Mouse (Mus musculus): ENCODE measurements at regions not wholly inside any gene's neighbourhood (a gene's known extent, or its start where the extent isn't known, plus 50 kb on each side); places are given as distances from the start of the nearest gene placed in this dataset.

DNA sequence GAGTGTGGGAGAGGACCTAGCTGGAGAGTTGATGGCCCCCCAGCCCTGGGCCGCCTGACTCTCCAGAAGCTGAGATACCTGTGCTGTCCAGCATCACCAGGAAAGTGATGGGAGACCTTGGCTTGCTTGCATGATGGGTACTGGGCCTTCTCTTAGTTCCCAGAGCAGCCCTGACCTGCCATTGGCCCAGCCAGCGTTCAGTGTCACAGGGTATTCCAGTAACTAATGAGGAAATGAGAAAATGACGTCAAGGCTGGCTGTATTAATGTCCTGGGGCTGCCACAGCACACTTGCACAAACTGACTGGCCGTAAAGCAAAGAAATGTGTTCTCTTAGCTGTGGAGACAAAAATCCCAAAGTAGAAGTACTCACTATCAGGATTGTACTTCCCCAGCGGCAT, 307.5 kb downstream of the Tbc1d1 start:
- Histone ChIP-seq H3K79me2 (ENCODE audit: control insufficient read depth, insufficient read depth) (no peaks in the 10 kb centered on the region), H3K27me3 (ENCODE audit: control insufficient read depth, insufficient read depth, insufficient read length) (no peaks in the 10 kb centered on the region), H3K79me3 (ENCODE audit: low read depth) (no peaks in the 10 kb centered on the region), H3K36me3 (ENCODE audit: control insufficient read depth, insufficient read depth) (no peaks in the 10 kb centered on the region), H3ac (ENCODE audit: control insufficient read depth, insufficient read length, low read depth) (no peak overlapping the region), H3K4me3 (ENCODE audit: insufficient read depth, poor library complexity, severe bottlenecking) (no peak overlapping the region)
- TF ChIP-seq MYOD1 (IDR thresholded peaks at IDR 0.05; ENCODE audit: control insufficient read depth, insufficient read length, low read depth) (no peak), USF1 (IDR thresholded peaks at IDR 0.05; ENCODE audit: low read depth) (no peak), CTCF (IDR thresholded peaks at IDR 0.05; ENCODE audit: control insufficient read depth, insufficient read depth, insufficient read length) (no peak), CEBPB (IDR thresholded peaks at IDR 0.05; ENCODE audit: low read depth) (no peak), MYOG (IDR thresholded peaks at IDR 0.05; ENCODE audit: control insufficient read depth, extremely low read depth, insufficient read length) (no peak)

DNA sequence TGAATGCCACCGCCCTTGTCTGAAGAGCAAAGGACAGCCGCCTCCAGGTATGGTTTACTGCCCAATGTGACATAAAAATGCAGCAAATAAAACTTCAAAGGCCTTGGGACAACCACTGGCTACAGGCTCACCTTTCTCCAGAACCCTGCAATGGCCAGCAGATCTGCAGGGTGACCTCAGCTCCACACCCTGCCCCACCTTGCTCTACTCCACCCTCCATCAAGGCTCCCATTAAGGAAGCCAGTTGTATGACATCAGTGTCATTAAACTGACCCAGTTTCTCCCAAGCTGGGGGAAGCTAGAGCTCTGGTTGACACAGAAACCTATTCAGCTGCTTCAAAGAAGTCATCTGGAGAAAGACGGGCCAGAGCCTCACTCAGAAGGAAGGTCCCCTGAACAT, 310.2 kb downstream of the Tbc1d1 start:
- Histone ChIP-seq H3K79me3 (ENCODE audit: low read depth) (no peaks in the 10 kb centered on the region), H3K36me3 (ENCODE audit: control insufficient read depth, insufficient read depth) (no peaks in the 10 kb centered on the region), H3ac (ENCODE audit: control insufficient read depth, insufficient read length, low read depth) (no peak overlapping the region), H3K4me3 (ENCODE audit: insufficient read depth, poor library complexity, severe bottlenecking) (no peak overlapping the region), H3K79me2 (ENCODE audit: control insufficient read depth, insufficient read depth) (no peaks in the 10 kb centered on the region), H3K27me3 (ENCODE audit: control insufficient read depth, insufficient read depth, insufficient read length) (no peaks in the 10 kb centered on the region)
- TF ChIP-seq FOSL1 (IDR thresholded peaks at IDR 0.05; ENCODE audit: insufficient read depth, low read length, poor library complexity, severe bottlenecking) (no peak), MAX (IDR thresholded peaks at IDR 0.05) (no peak), MYOD1 (IDR thresholded peaks at IDR 0.05; ENCODE audit: control insufficient read depth, insufficient read length, low read depth) (no peak), CEBPB (IDR thresholded peaks at IDR 0.05; ENCODE audit: low read depth) (no peak), CTCF (IDR thresholded peaks at IDR 0.05; ENCODE audit: control insufficient read depth, insufficient read depth, insufficient read length) (no peak), MYOG (IDR thresholded peaks at IDR 0.05; ENCODE audit: control insufficient read depth, extremely low read depth, insufficient read length) (no peak), USF1 (IDR thresholded peaks at IDR 0.05; ENCODE audit: low read depth) (no peak)

DNA sequence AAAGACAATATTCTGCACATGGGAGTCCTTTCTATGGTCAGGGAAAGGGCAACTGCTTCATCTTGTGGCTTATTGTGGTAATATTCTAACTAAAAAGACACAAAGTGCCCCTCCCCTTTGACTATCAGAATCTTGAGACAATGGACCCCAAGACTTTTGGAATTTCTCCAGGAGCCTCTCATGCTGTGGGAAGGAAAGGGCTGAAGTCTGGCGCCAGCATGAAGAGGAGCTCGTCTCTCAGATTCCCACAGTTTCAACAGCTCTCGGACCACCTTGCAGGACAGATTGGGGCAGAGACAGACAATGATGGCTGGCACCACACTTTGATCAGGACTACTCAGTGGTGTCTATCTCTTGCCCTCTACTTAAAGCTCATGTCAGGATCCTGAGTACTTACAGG, 311.8 kb downstream of the Tbc1d1 start:
- Histone ChIP-seq H3ac (ENCODE audit: control insufficient read depth, insufficient read length, low read depth) (no peak overlapping the region), H3K27me3 (ENCODE audit: control insufficient read depth, insufficient read depth, insufficient read length) (no peaks in the 10 kb centered on the region), H3K79me2 (ENCODE audit: control insufficient read depth, insufficient read depth) (no peaks in the 10 kb centered on the region), H3K79me3 (ENCODE audit: low read depth) (no peaks in the 10 kb centered on the region), H3K4me3 (ENCODE audit: insufficient read depth, poor library complexity, severe bottlenecking) (no peak overlapping the region), H3K36me3 (ENCODE audit: control insufficient read depth, insufficient read depth) (no peaks in the 10 kb centered on the region)
- no peak for TF ChIP-seq CTCF (IDR thresholded peaks at IDR 0.05; ENCODE audit: control insufficient read depth, insufficient read depth, insufficient read length)
- no peak for TF ChIP-seq MAX (IDR thresholded peaks at IDR 0.05)
- TF ChIP-seq MYOG (IDR thresholded peaks at IDR 0.05; ENCODE audit: control insufficient read depth, extremely low read depth, insufficient read length): no peak
- TF ChIP-seq FOSL1 (IDR thresholded peaks at IDR 0.05; ENCODE audit: insufficient read depth, low read length, poor library complexity, severe bottlenecking): no peak
- no peak for TF ChIP-seq USF1 (IDR thresholded peaks at IDR 0.05; ENCODE audit: low read depth)
- TF ChIP-seq MYOD1 (IDR thresholded peaks at IDR 0.05; ENCODE audit: control insufficient read depth, insufficient read length, low read depth): no peak
- no peak for TF ChIP-seq CEBPB (IDR thresholded peaks at IDR 0.05; ENCODE audit: low read depth)

DNA sequence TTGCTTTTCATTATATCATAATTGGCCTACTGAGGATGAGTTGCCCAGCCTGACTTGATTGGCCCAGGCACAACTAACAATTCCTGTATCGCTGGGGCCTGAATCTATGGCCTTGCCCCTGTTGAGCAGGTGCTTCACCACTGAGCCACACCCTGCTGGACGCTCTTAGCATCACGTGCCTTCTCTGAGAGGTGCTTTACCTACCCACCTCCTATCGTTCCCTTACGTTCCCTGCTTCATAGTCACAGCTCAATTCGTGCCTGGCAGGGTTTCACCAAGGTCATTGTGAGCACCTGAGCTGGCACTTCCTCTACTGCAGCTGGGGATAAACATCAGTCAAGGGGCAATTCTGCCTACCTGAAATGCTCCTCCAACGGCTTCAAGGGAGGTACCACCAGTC, 312.2 kb downstream of the Tbc1d1 start:
- Histone ChIP-seq H3K4me3 (ENCODE audit: insufficient read depth, poor library complexity, severe bottlenecking) (no peak overlapping the region), H3K79me3 (ENCODE audit: low read depth) (no peaks in the 10 kb centered on the region), H3K36me3 (ENCODE audit: control insufficient read depth, insufficient read depth) (no peaks in the 10 kb centered on the region)

DNA sequence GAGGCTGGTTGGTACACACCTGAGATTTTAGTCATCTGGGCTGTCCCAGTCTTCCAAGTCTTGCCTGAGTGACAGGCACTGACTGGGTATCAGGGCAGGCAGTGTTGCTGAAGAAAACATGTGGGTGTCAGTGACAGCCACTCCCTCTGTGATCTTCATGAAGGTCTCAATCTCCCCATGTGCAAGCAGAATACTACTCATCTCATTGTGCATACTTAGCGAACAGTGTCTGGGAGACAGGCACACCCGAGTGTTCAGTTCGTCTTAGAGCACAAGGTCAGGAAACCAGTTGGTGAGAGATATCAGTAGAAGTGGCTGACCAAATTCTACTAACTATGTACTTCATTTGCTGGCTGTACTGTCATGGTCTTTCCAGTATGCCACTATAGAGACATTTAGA, 315.9 kb downstream of the Tbc1d1 start:
- TF ChIP-seq CTCF (IDR thresholded peaks at IDR 0.05; ENCODE audit: control insufficient read depth, insufficient read depth, insufficient read length): no peak
- no peak for TF ChIP-seq FOSL1 (IDR thresholded peaks at IDR 0.05; ENCODE audit: insufficient read depth, low read length, poor library complexity, severe bottlenecking)
- no peak for TF ChIP-seq MYOD1 (IDR thresholded peaks at IDR 0.05; ENCODE audit: control insufficient read depth, insufficient read length, low read depth)
- TF ChIP-seq MYOG (IDR thresholded peaks at IDR 0.05; ENCODE audit: control insufficient read depth, extremely low read depth, insufficient read length): no peak
- TF ChIP-seq USF1 (IDR thresholded peaks at IDR 0.05; ENCODE audit: low read depth): no peak
- TF ChIP-seq MAX (IDR thresholded peaks at IDR 0.05): no peak
- TF ChIP-seq CEBPB (IDR thresholded peaks at IDR 0.05; ENCODE audit: low read depth): no peak
- H3K79me3 ChIP-seq (ENCODE audit: low read depth): no peaks in the 10 kb centered on the region
- no peak overlapping the region for H3ac ChIP-seq (ENCODE audit: control insufficient read depth, insufficient read length, low read depth)
- H3K27me3 ChIP-seq (ENCODE audit: control insufficient read depth, insufficient read depth, insufficient read length): no peaks in the 10 kb centered on the region
- no peak overlapping the region for H3K4me3 ChIP-seq (ENCODE audit: insufficient read depth, poor library complexity, severe bottlenecking)
- H3K79me2 ChIP-seq (ENCODE audit: control insufficient read depth, insufficient read depth): no peaks in the 10 kb centered on the region
- no peaks in the 10 kb centered on the region for H3K36me3 ChIP-seq (ENCODE audit: control insufficient read depth, insufficient read depth)

More for the DNA sequence above, 312.2 kb downstream of the Tbc1d1 start:
- Histone ChIP-seq H3ac (ENCODE audit: control insufficient read depth, insufficient read length, low read depth) (no peak overlapping the region), H3K27me3 (ENCODE audit: control insufficient read depth, insufficient read depth, insufficient read length) (no peaks in the 10 kb centered on the region), H3K79me2 (ENCODE audit: control insufficient read depth, insufficient read depth) (no peaks in the 10 kb centered on the region)
- no peak for TF ChIP-seq CEBPB (IDR thresholded peaks at IDR 0.05; ENCODE audit: low read depth)
- no peak for TF ChIP-seq MYOG (IDR thresholded peaks at IDR 0.05; ENCODE audit: control insufficient read depth, extremely low read depth, insufficient read length)
- TF ChIP-seq MYOD1 (IDR thresholded peaks at IDR 0.05; ENCODE audit: control insufficient read depth, insufficient read length, low read depth): no peak
- TF ChIP-seq MAX (IDR thresholded peaks at IDR 0.05): no peak
- no peak for TF ChIP-seq CTCF (IDR thresholded peaks at IDR 0.05; ENCODE audit: control insufficient read depth, insufficient read depth, insufficient read length)
- TF ChIP-seq FOSL1 (IDR thresholded peaks at IDR 0.05; ENCODE audit: insufficient read depth, low read length, poor library complexity, severe bottlenecking): no peak
- no peak for TF ChIP-seq USF1 (IDR thresholded peaks at IDR 0.05; ENCODE audit: low read depth)

DNA sequence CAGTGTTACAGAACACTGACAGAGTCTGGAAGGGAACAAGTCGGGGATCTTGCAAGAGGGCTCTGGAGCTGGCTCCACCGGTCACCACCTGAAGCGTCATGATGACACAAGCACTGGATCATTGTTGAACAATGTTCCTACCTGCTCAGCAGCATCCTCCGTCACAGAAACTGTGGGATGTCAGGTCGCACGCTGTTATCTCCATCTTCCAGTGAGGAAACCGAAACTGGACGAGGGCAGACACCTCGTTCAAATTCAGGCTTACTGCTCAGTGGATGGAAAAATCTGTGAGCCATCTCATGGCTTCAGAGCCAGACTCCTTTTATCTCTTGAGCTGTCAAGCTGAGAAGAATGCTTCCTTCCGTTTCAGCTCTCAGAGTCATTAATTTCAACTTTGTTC, 316.3 kb downstream of the Tbc1d1 start:
- H3K4me3 ChIP-seq (ENCODE audit: insufficient read depth, poor library complexity, severe bottlenecking): no peak overlapping the region

More for the DNA sequence above, 316.3 kb downstream of the Tbc1d1 start:
- H3K79me2 ChIP-seq (ENCODE audit: control insufficient read depth, insufficient read depth): no peaks in the 10 kb centered on the region
- no peaks in the 10 kb centered on the region for H3K36me3 ChIP-seq (ENCODE audit: control insufficient read depth, insufficient read depth)
- TF ChIP-seq MAX (IDR thresholded peaks at IDR 0.05) (no peak), MYOD1 (IDR thresholded peaks at IDR 0.05; ENCODE audit: control insufficient read depth, insufficient read length, low read depth) (no peak), USF1 (IDR thresholded peaks at IDR 0.05; ENCODE audit: low read depth) (no peak), CEBPB (IDR thresholded peaks at IDR 0.05; ENCODE audit: low read depth) (no peak), CTCF (IDR thresholded peaks at IDR 0.05; ENCODE audit: control insufficient read depth, insufficient read depth, insufficient read length) (no peak), FOSL1 (IDR thresholded peaks at IDR 0.05; ENCODE audit: insufficient read depth, low read length, poor library complexity, severe bottlenecking) (no peak), MYOG (IDR thresholded peaks at IDR 0.05; ENCODE audit: control insufficient read depth, extremely low read depth, insufficient read length) (no peak)
- no peaks in the 10 kb centered on the region for H3K79me3 ChIP-seq (ENCODE audit: low read depth)
- H3ac ChIP-seq (ENCODE audit: control insufficient read depth, insufficient read length, low read depth): no peak overlapping the region
- no peaks in the 10 kb centered on the region for H3K27me3 ChIP-seq (ENCODE audit: control insufficient read depth, insufficient read depth, insufficient read length)
